Mouse (Mus musculus) bone marrow macrophage, adult 2 months (primary cell): ENCODE data around the gene Gm28043.

Source experiments
- CTCF ChIP-seq: IDR thresholded peaks from 2 replicates; pipeline ENCODE4 v1.5.1; 2012; ENCODE audit warnings: low read depth, mild to moderate bottlenecking, low read length, moderate library complexity
- POLR2A ChIP-seq: IDR thresholded peaks from 2 replicates; pipeline ENCODE4 v1.6.1; 2012; ENCODE audit warnings: mild to moderate bottlenecking, low read depth, low read length, borderline replicate concordance

GRCm38 (mm10) chr17:29724610-29725009 is 109.9 kb downstream of the Gm28043 start:
- TF ChIP-seq CTCF, result no peak
- TF ChIP-seq POLR2A, result no peak
